Mouse (Mus musculus): ENCODE measurements around the gene Olfr796. TPM values are rescaled to one million over a fixed set of nuclear protein-coding genes. Genes with fewer than 3 reads are reported as not detected.

The Olfr796 gene
- polyA plus RNA-seq (2015; fragmentation: Nextera tagmentation; extraction: Ambion mirVana) = not detected in 2 replicates

DNA sequence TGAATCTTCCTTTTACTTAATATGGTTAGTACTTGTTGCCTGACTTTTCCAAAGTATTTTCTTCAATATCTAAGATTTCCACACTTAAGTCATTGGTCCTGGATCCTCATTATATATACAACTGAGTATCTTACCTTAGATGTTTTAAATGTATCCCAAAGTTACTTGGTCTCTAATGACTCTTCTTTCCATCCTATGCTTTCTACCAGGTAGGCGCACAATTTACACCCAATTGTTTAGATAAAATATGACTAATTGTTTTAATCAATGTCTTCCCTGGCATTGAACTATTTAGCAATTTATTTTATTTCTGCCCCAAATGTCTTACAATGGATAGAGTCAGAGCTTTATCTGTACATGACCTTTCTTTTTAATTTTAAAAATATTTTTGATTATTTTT lies at the start of gene Olfr796:
Gene Olfr796, minus strand, starts transcription at position 101 of the 400 bp plus-strand sequence.
- no peak for ATAC-seq (ENCODE audit: borderline replicate concordance, extremely low read depth, low FRiP score, low TSS enrichment)
- no peaks in the 10 kb centered on the region for H3K4me1 ChIP-seq
- H3K4me2 ChIP-seq = no peak within 1 kb of the TSS
- H3K4me3 ChIP-seq = no peak within 1 kb of the TSS
- no peaks in the 10 kb centered on the region for H3K27me3 ChIP-seq
- no peaks in the 10 kb centered on the region for H3K36me3 ChIP-seq
- H3K9me3 ChIP-seq = no peaks in the 10 kb centered on the region
- H3K9ac ChIP-seq = no peak within 1 kb of the TSS
- no peak within 1 kb of the TSS for H3K27ac ChIP-seq
- 91% methylated on average over 1 of the region's 1 CpGs for WGBS

DNA sequence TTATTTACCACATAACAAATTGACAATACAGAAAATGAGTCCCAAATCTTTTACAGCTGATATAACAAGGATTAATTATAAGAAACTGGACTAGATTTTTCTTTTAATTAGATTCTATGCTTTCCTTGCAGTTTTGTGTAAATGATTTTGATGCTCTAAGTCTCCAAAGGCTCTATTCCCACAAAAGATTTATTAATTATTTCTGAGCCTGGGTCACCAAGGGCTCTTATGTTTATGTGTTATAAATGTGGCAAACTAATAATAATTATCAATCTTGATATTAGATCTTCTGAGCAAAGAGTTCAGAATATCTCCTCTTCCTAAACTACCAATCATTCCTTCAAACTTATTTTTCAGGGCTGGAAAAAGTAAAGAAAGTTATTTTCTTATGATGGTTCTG lies 45.0 kb upstream of the Olfr796 start, which contains the start of gene Olfr800:
Gene Olfr800, plus strand, starts transcription at position 301 of the 400 bp plus-strand sequence.
- H3K4me1 ChIP-seq = no peaks in the 10 kb centered on the region
- no peak for ATAC-seq (ENCODE audit: borderline replicate concordance, extremely low read depth, low FRiP score, low TSS enrichment)
- no peak within 1 kb of the TSS for H3K4me2 ChIP-seq
- no peaks in the 10 kb centered on the region for H3K9me3 ChIP-seq
- H3K9ac ChIP-seq = no peak within 1 kb of the TSS
- no peaks in the 10 kb centered on the region for H3K36me3 ChIP-seq
- no peak within 1 kb of the TSS for H3K4me3 ChIP-seq
- no peak within 1 kb of the TSS for H3K27ac ChIP-seq
- H3K27me3 ChIP-seq = no peaks in the 10 kb centered on the region

DNA sequence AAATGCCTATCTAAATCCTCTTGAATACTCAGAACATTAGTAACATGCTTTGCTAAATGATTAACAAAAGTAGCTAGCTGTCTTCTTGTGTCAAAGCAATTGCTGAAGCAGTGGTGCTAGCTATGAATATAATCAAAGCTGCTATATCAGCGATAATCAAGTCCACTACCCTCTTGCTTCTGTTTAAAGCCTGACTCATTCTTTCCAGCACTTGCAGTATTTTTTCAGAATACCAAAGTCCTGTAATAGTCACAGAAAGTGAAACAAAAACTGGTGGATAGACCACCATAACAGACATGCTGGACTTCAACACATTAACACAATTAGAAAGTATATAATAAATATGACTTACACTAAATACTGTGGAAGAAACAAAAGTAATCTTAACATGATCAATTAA lies 39.4 kb upstream of the Olfr796 start:
- WGBS = 80% methylated on average over 1 of the region's 1 CpGs
- Histone ChIP-seq H3K27ac (no peak overlapping the region), H3K4me3 (no peak overlapping the region), H3K36me3 (no peaks in the 10 kb centered on the region), H3K4me1 (no peaks in the 10 kb centered on the region), H3K9me3 (no peaks in the 10 kb centered on the region), H3K4me2 (no peak overlapping the region), H3K9ac (no peak overlapping the region), H3K27me3 (no peaks in the 10 kb centered on the region)
- ATAC-seq (ENCODE audit: borderline replicate concordance, extremely low read depth, low FRiP score, low TSS enrichment) = no peak

DNA sequence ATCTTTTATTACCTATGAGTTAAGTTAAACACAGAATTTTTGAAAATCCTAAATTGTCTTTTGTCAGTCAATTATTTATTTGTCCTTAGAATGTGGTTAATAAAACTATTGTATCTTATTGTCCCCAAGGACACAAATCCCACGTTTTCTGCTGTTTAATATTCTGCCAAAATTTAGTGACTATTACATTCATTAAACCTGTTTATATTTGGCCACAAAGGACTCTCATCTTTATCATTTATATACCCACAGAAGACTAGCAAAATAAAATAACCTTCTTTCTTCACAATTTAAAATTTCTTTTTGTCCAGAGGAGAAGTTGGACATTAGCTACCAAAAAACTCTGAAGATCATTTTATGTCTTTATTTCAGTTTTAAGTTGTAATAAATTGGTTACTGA lies 24.8 kb upstream of the Olfr796 start, which contains the start of gene Olfr799:
Gene Olfr799, plus strand, starts transcription at position 301 of the 400 bp plus-strand sequence.
- Histone ChIP-seq H3K4me2 (no peak within 1 kb of the TSS), H3K9me3 (no peaks in the 10 kb centered on the region), H3K27ac (no peak within 1 kb of the TSS), H3K4me3 (no peak within 1 kb of the TSS), H3K27me3 (no peaks in the 10 kb centered on the region), H3K4me1 (no peaks in the 10 kb centered on the region), H3K9ac (no peak within 1 kb of the TSS), H3K36me3 (no peaks in the 10 kb centered on the region)
- ATAC-seq (ENCODE audit: borderline replicate concordance, extremely low read depth, low FRiP score, low TSS enrichment) = no peak
- WGBS = 15% methylated on average over 1 of the region's 1 CpGs

DNA sequence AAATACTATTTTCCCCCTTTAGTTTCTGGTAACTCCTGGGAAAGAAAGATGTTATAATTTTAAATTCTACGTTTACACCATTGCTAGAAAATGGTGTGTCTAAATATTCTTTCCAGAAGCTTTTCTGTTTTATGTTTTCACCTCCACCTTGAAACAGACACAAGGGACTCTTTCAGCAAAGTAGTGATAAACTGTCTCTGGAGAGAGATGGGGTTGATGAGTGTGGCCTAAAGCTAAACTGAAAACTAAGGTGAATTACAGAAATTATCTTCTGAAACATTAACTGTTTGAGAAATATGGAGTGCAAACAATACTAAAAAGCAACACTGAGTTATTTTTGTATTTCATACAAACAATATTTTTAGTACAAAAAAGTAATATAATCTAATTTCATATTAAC lies 15.5 kb upstream of the Olfr796 start, which contains the start of gene Olfr798:
Gene Olfr798, minus strand, starts transcription at position 101 of the 400 bp plus-strand sequence.
- no peak within 1 kb of the TSS for H3K4me2 ChIP-seq
- H3K9ac ChIP-seq = no peak within 1 kb of the TSS
- no peaks in the 10 kb centered on the region for H3K9me3 ChIP-seq
- H3K4me3 ChIP-seq = no peak within 1 kb of the TSS
- no peaks in the 10 kb centered on the region for H3K36me3 ChIP-seq
- no peaks in the 10 kb centered on the region for H3K27me3 ChIP-seq
- no peak for ATAC-seq (ENCODE audit: borderline replicate concordance, extremely low read depth, low FRiP score, low TSS enrichment)
- WGBS = 73% methylated on average over 1 of the region's 1 CpGs
- H3K4me1 ChIP-seq = no peaks in the 10 kb centered on the region
- no peak within 1 kb of the TSS for H3K27ac ChIP-seq

DNA sequence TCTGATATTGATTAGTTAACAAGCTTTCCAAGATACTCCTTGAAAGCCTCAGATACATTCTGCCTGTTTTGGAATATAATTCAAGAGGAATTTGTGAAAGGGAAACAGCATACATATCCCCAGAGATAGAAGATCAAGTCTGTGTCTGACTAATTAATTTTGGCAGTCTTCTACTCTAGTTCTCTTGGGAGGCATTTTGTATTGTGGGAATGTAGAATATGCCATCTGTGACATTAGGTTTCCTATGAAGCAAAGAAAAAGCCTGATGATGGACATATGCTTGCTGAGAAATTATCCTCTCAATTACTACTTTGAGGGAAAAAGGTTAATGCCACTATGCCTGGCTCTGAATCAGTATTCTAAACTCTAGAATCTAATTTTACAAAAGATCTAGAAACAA lies 10.9 kb upstream of the Olfr796 start:
- no peaks in the 10 kb centered on the region for H3K36me3 ChIP-seq
- H3K4me2 ChIP-seq = no peak overlapping the region
- no peak overlapping the region for H3K27ac ChIP-seq
- no peak overlapping the region for H3K9ac ChIP-seq
- ATAC-seq (ENCODE audit: borderline replicate concordance, extremely low read depth, low FRiP score, low TSS enrichment) = no peak
- H3K4me1 ChIP-seq = no peaks in the 10 kb centered on the region
- H3K27me3 ChIP-seq = no peaks in the 10 kb centered on the region
- H3K9me3 ChIP-seq = no peaks in the 10 kb centered on the region
- no peak overlapping the region for H3K4me3 ChIP-seq

DNA sequence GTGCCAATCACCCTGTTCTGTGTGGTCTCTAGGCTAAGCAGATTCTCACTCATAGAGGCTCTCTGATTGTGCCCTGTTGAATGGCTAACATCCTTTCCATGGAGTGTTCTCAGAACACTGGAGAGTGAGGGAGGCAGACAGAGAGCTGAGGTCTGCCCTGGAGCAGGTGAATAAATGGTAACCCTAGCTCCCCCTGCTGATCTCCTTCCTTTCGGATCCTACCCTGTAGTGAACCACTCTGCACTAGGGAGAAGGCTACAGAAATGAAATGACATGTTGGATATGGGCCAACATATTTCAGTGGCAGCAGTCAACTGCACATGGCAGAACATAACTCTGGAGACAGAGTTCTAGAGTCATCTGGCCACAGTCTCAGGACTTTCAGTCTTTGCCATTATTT lies 9.4 kb upstream of the Olfr796 start:
- no peak for ATAC-seq (ENCODE audit: borderline replicate concordance, extremely low read depth, low FRiP score, low TSS enrichment)
- 15% methylated on average over 1 of the region's 1 CpGs for WGBS

DNA sequence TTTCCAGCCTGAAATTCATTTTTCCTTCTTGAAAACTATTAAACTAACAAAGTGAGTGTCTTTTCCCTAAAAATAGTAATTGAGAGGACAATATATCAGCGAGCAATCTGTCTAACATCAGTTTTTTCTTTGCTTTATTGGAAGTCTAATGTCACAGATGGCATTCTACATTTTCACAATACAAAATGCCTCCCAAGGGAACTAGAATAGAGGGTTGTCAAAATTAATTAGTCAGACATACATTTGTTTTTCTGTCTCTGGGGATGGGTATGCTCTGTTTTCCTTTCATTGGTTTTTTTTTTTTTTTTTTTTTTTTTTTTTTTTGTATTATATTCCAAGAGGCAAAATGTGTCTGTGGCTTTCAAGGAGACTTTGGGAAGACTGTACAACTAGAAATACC lies 35.3 kb downstream of the Olfr796 start:
- Histone ChIP-seq H3K9ac (no peak overlapping the region), H3K4me3 (no peak overlapping the region), H3K4me2 (no peak overlapping the region), H3K9me3 (no peaks in the 10 kb centered on the region), H3K27me3 (no peaks in the 10 kb centered on the region), H3K36me3 (no peaks in the 10 kb centered on the region), H3K4me1 (no peaks in the 10 kb centered on the region), H3K27ac (no peak overlapping the region)
- no peak for ATAC-seq (ENCODE audit: borderline replicate concordance, extremely low read depth, low FRiP score, low TSS enrichment)
- WGBS = 67% methylated on average over 1 of the region's 1 CpGs

More for the DNA sequence above, 9.4 kb upstream of the Olfr796 start:
- H3K27me3 ChIP-seq = no peaks in the 10 kb centered on the region
- no peak overlapping the region for H3K4me3 ChIP-seq
- no peaks in the 10 kb centered on the region for H3K4me1 ChIP-seq
- H3K4me2 ChIP-seq = no peak overlapping the region
- H3K36me3 ChIP-seq = no peaks in the 10 kb centered on the region
- no peak overlapping the region for H3K9ac ChIP-seq
- H3K9me3 ChIP-seq = no peaks in the 10 kb centered on the region
- H3K27ac ChIP-seq = no peak overlapping the region

DNA sequence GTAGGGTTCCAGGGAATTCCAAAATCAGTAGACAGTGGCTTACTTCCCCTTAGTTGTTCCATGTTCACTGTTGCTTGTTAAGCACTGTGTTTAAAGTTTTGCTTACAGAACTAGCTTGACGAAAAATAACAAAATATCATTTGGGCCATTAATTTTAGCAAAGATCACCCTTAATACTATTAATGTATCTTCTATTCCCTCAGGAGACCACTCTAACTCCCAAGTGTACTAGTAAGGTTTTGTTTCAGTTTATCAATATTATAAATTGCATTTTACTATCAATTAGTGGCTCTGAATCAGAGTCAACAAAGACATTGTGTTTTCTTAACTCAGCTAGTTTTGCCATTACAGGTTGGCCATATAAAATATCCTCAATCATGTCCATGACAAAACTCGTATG lies 45.0 kb downstream of the Olfr796 start, which contains the start of gene Olfr794:
Gene Olfr794, plus strand, starts transcription at position 301 of the 400 bp plus-strand sequence.
- Histone ChIP-seq H3K27ac (no peak within 1 kb of the TSS), H3K27me3 (no peaks in the 10 kb centered on the region), H3K9ac (no peak within 1 kb of the TSS), H3K4me2 (no peak within 1 kb of the TSS), H3K36me3 (no peaks in the 10 kb centered on the region), H3K4me3 (no peak within 1 kb of the TSS), H3K9me3 (no peaks in the 10 kb centered on the region), H3K4me1 (no peaks in the 10 kb centered on the region)
- no peak for ATAC-seq (ENCODE audit: borderline replicate concordance, extremely low read depth, low FRiP score, low TSS enrichment)
- WGBS = 68% methylated on average over 2 of the region's 2 CpGs

Small RNAs within 50 kb of the gene (microRNA-seq; reads per million reads assigned to microRNA genes)
- gene Gm23252 = not detected

Other genes starting within 250 kb of the Olfr796 start
- 0.05 and 0.06 TPM in 2 replicates for gene Olfr784, start 228.5 kb downstream of the Olfr796 start, polyA plus RNA-seq (2015; fragmentation: Nextera tagmentation; extraction: Ambion mirVana)
- not detected in 2 replicates for gene Olfr785, start 207.1 kb downstream of the Olfr796 start, polyA plus RNA-seq (2015; fragmentation: Nextera tagmentation; extraction: Ambion mirVana)
- gene Olfr786, start 185.3 kb downstream of the Olfr796 start, polyA plus RNA-seq (2015; fragmentation: Nextera tagmentation; extraction: Ambion mirVana) = not detected in 2 replicates
- gene Olfr787, start 150.7 kb downstream of the Olfr796 start, polyA plus RNA-seq (2015; fragmentation: Nextera tagmentation; extraction: Ambion mirVana) = not detected in 2 replicates
- not detected in 2 replicates for gene Olfr788, start 141.6 kb downstream of the Olfr796 start, polyA plus RNA-seq (2015; fragmentation: Nextera tagmentation; extraction: Ambion mirVana)
- not detected in 2 replicates for gene Olfr789, start 127.8 kb downstream of the Olfr796 start, polyA plus RNA-seq (2015; fragmentation: Nextera tagmentation; extraction: Ambion mirVana)
- not detected in 2 replicates for gene Olfr790, start 114.1 kb downstream of the Olfr796 start, polyA plus RNA-seq (2015; fragmentation: Nextera tagmentation; extraction: Ambion mirVana)
- gene Olfr791, start 90.8 kb downstream of the Olfr796 start, polyA plus RNA-seq (2015; fragmentation: Nextera tagmentation; extraction: Ambion mirVana) = not detected in 2 replicates
- gene Olfr792, start 73.4 kb downstream of the Olfr796 start, polyA plus RNA-seq (2015; fragmentation: Nextera tagmentation; extraction: Ambion mirVana) = not detected in 2 replicates
- not detected in 2 replicates for gene Olfr794, start 44.9 kb downstream of the Olfr796 start, polyA plus RNA-seq (2015; fragmentation: Nextera tagmentation; extraction: Ambion mirVana)
- gene Olfr798, start 15.4 kb upstream of the Olfr796 start, polyA plus RNA-seq (2015; fragmentation: Nextera tagmentation; extraction: Ambion mirVana) = not detected in 2 replicates
- not detected in 2 replicates for gene Olfr799, start 24.9 kb upstream of the Olfr796 start, polyA plus RNA-seq (2015; fragmentation: Nextera tagmentation; extraction: Ambion mirVana)
- not detected in 2 replicates for gene Olfr800, start 45.1 kb upstream of the Olfr796 start, polyA plus RNA-seq (2015; fragmentation: Nextera tagmentation; extraction: Ambion mirVana)
- not detected in 2 replicates for gene Olfr801, start 61.3 kb upstream of the Olfr796 start, polyA plus RNA-seq (2015; fragmentation: Nextera tagmentation; extraction: Ambion mirVana)
- gene Olfr802, start 75.6 kb upstream of the Olfr796 start, polyA plus RNA-seq (2015; fragmentation: Nextera tagmentation; extraction: Ambion mirVana) = not detected in 2 replicates
- not detected in 2 replicates for gene Olfr803, start 81.7 kb upstream of the Olfr796 start, polyA plus RNA-seq (2015; fragmentation: Nextera tagmentation; extraction: Ambion mirVana)
- not detected in 2 replicates for gene Olfr804, start 90.6 kb upstream of the Olfr796 start, polyA plus RNA-seq (2015; fragmentation: Nextera tagmentation; extraction: Ambion mirVana)
- gene Olfr805, start 116.8 kb upstream of the Olfr796 start, polyA plus RNA-seq (2015; fragmentation: Nextera tagmentation; extraction: Ambion mirVana) = not detected in 2 replicates
- not detected in 2 replicates for gene Olfr806, start 129.4 kb upstream of the Olfr796 start, polyA plus RNA-seq (2015; fragmentation: Nextera tagmentation; extraction: Ambion mirVana)
- not detected in 2 replicates for gene Olfr807, start 145.2 kb upstream of the Olfr796 start, polyA plus RNA-seq (2015; fragmentation: Nextera tagmentation; extraction: Ambion mirVana)
- not detected in 2 replicates for gene Olfr808, start 152.9 kb upstream of the Olfr796 start, polyA plus RNA-seq (2015; fragmentation: Nextera tagmentation; extraction: Ambion mirVana)
- gene Olfr809, start 162.1 kb upstream of the Olfr796 start, polyA plus RNA-seq (2015; fragmentation: Nextera tagmentation; extraction: Ambion mirVana) = not detected in 2 replicates
- not detected in 2 replicates for gene Olfr810, start 182.3 kb upstream of the Olfr796 start, polyA plus RNA-seq (2015; fragmentation: Nextera tagmentation; extraction: Ambion mirVana)
- not detected in 2 replicates for gene Olfr811, start 191.8 kb upstream of the Olfr796 start, polyA plus RNA-seq (2015; fragmentation: Nextera tagmentation; extraction: Ambion mirVana)
- gene Olfr812, start 233.5 kb upstream of the Olfr796 start, polyA plus RNA-seq (2015; fragmentation: Nextera tagmentation; extraction: Ambion mirVana) = not detected in 2 replicates
- gene Olfr813, start 242.8 kb upstream of the Olfr796 start, polyA plus RNA-seq (2015; fragmentation: Nextera tagmentation; extraction: Ambion mirVana) = not detected in 2 replicates

All from lung, embryonic 15.5 days (tissue).